Mouse (Mus musculus) testis, adult 10 weeks (tissue): ENCODE measurements around the gene Chst15. TPM values are rescaled to one million over a fixed set of nuclear protein-coding genes. Genes with fewer than 3 reads are reported as not detected.

Experiments
- polyA plus RNA-seq: library from polyadenylated mRNA; stranded (reverse); fragments of 350-450 nt; fragmentation: Illumina TruSeq; extraction: RNeasy Lipid Tissue Mini Kit (QIAGEN cat#74804); gene quantifications from one replicate; pipeline ENCODE4 v1.2.3, GENCODE M21; 2014; ENCODE audit warnings: low read depth, low replicate concordance

Gene Chst15
- polyA plus RNA-seq: 1.7 TPM

DNA sequence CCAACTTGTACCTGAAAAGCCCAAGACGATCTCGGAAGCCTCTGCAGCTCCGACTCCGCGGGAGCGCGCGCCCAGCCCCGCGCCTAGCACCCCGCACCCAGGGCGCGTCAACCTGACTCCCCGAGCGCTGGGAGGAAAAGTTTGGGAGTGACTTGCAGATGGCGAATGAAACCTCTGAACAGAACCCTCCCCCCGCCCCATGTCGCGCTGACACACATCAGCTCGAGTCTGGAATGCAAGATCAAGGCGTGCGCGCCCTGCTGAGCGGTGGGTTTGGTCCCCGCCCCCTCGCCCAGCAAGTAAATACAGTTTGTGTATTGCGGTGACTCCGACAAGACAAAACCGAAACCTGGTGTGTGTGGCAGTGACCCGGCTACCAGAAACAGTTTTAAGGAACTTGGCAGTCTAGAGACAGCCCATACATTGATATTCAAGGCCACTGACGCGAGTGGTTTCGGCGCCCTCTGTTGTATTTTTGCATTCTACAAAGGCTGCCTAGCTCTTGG is at the start of gene Chst15:
Chst15 (minus strand) TSS at position 193 of the 506 bp plus-strand sequence.

Other genes with a start within 250 kb of the Chst15 start
- 0.50 TPM for gene Cpxm2, start 162.5 kb downstream of the Chst15 start, polyA plus RNA-seq